Mouse (Mus musculus) lung, adult 18-20 months (tissue): ENCODE results near the gene Fgfr2.
A peak's percentile ranks its signal among the peaks of the same experiment; 100 is the strongest.

ENCODE experiments used
- DNase-seq, 2 experiments: peaks; one replicate each; pipeline ENCODE4 v3.0.0; 2022; ENCODE audit warnings: mixed read lengths in 2 of 2

Gene Fgfr2

GRCm38 (mm10) chr7:131628846-131629391 lies 1494.2 kb downstream of the Fgfr2 start:
- DNase-seq: peak in 1 of 2 experiments; percentile 6

GRCm38 (mm10) chr7:131628356-131628755 lies 1494.8 kb downstream of the Fgfr2 start:
- DNase-seq: no peak

GRCm38 (mm10) chr7:131609677-131610076 lies 1513.5 kb downstream of the Fgfr2 start:
- no peak for DNase-seq

GRCm38 (mm10) chr7:131608049-131608448 lies 1515.1 kb downstream of the Fgfr2 start:
- DNase-seq: no peak

- DNase-seq: no peak
Observed at GRCm38 (mm10) chr7:131605481-131605880, 1517.7 kb downstream of the Fgfr2 start.

- DNase-seq: no peak
Observed at GRCm38 (mm10) chr7:131604946-131605345, 1518.2 kb downstream of the Fgfr2 start.

- no peak for DNase-seq
Observed at GRCm38 (mm10) chr7:131603186-131603585, 1520.0 kb downstream of the Fgfr2 start.

GRCm38 (mm10) chr7:131602106-131602505 lies 1521.0 kb downstream of the Fgfr2 start:
- no peak for DNase-seq

GRCm38 (mm10) chr7:131598483-131598824 lies 1524.7 kb downstream of the Fgfr2 start:
- DNase-seq: no peak

- no peak for DNase-seq
Observed at GRCm38 (mm10) chr7:131597779-131598482, 1525.2 kb downstream of the Fgfr2 start.

GRCm38 (mm10) chr7:131585551-131585950 lies 1537.6 kb downstream of the Fgfr2 start:
- no peak for DNase-seq

- no peak for DNase-seq
Observed at GRCm38 (mm10) chr7:131582178-131582577, 1541.0 kb downstream of the Fgfr2 start.

GRCm38 (mm10) chr7:131575246-131575645 lies 1547.9 kb downstream of the Fgfr2 start:
- no peak for DNase-seq

GRCm38 (mm10) chr7:131560697-131561042 lies 1562.5 kb downstream of the Fgfr2 start:
- no peak for DNase-seq

- peak; percentile 93 to 96 for DNase-seq
Observed at GRCm38 (mm10) chr7:131559986-131560696, 1563.0 kb downstream of the Fgfr2 start, which contains the start of gene Bub3. Gene Bub3, plus strand, starts transcription at chr7:131560222.

- no peak for DNase-seq
Observed at GRCm38 (mm10) chr7:131557751-131558150, 1565.4 kb downstream of the Fgfr2 start.

- no peak for DNase-seq
Observed at GRCm38 (mm10) chr7:131556541-131557271, 1566.4 kb downstream of the Fgfr2 start.

- DNase-seq: no peak
Observed at GRCm38 (mm10) chr7:131556116-131556515, 1567.0 kb downstream of the Fgfr2 start.

- DNase-seq: no peak
Observed at GRCm38 (mm10) chr7:131555301-131556081, 1567.7 kb downstream of the Fgfr2 start.

- no peak for DNase-seq
Observed at GRCm38 (mm10) chr7:131554341-131555180, 1568.6 kb downstream of the Fgfr2 start.

- DNase-seq: peak; percentile 53 to 55
Observed at GRCm38 (mm10) chr7:131553771-131554175, 1569.4 kb downstream of the Fgfr2 start.

GRCm38 (mm10) chr7:131552781-131553180 lies 1570.4 kb downstream of the Fgfr2 start:
- DNase-seq: no peak
